Mouse (Mus musculus) hindbrain, embryonic 12.5 days (tissue): ENCODE data around the gene Ispd. TPM values are rescaled to one million over a fixed set of nuclear protein-coding genes. Genes with fewer than 3 reads are reported as not detected.

Source experiments
- ATAC-seq: fragments of 200-750 bp; cut with Nextera tagmentation; 2 replicates; pipeline ENCODE4 v1.8.0; 2017; ENCODE audit warnings: moderate TSS enrichment; ENCODE audit not compliant: low FRiP score
- H3K27ac ChIP-seq: fragments of 300-500 bp; sonication (generic); 2 replicates; pipeline ENCODE4 v1.5.1; 2016; ENCODE audit warnings: mild to moderate bottlenecking
- H3K27me3 ChIP-seq: fragments of 300-500 bp; sonication (generic); 2 replicates; pipeline ENCODE4 v1.6.1; 2016; ENCODE audit warnings: mild to moderate bottlenecking
- H3K36me3 ChIP-seq: fragments of 300-500 bp; sonication (generic); 2 replicates; pipeline ENCODE4 v1.6.1; 2016; ENCODE audit warnings: mild to moderate bottlenecking
- H3K4me1 ChIP-seq: fragments of 300-500 bp; sonication (generic); 2 replicates; pipeline ENCODE4 v1.6.1; 2016
- H3K4me2 ChIP-seq: fragments of 300-500 bp; sonication (generic); replicated peaks from 2 replicates; pipeline ENCODE4 v1.6.1; 2016; ENCODE audit warnings: mild to moderate bottlenecking
- H3K4me3 ChIP-seq: fragments of 300-500 bp; sonication (generic); 2 replicates; pipeline ENCODE4 v1.5.1; 2016; ENCODE audit warnings: mild to moderate bottlenecking
- H3K9ac ChIP-seq: fragments of 300-500 bp; sonication (generic); 2 replicates; pipeline ENCODE4 v1.6.1; 2016; ENCODE audit warnings: mild to moderate bottlenecking, moderate library complexity
- H3K9me3 ChIP-seq: fragments of 300-500 bp; sonication (generic); replicated peaks from 2 replicates; pipeline ENCODE4 v1.6.1; 2016; ENCODE audit warnings: mild to moderate bottlenecking
- WGBS: fragments of 180-500 bp; shearing (Covaris S2); methylation state at CpG from one replicate; pipeline ENCODE4 v1.1.7; 2016; 5-methylcytosine and 5-hydroxymethylcytosine counted together
- polyA plus RNA-seq: library from polyadenylated mRNA; unstranded; fragments of >200 nt; fragmentation: Nextera tagmentation; extraction: Ambion mirVana; gene quantifications from 2 replicates; pipeline ENCODE4 v1.2.1, GENCODE M21; 2016

The Ispd gene
- polyA plus RNA-seq, 1 experiment from 2014 or later: 12.4 TPM

DNA sequence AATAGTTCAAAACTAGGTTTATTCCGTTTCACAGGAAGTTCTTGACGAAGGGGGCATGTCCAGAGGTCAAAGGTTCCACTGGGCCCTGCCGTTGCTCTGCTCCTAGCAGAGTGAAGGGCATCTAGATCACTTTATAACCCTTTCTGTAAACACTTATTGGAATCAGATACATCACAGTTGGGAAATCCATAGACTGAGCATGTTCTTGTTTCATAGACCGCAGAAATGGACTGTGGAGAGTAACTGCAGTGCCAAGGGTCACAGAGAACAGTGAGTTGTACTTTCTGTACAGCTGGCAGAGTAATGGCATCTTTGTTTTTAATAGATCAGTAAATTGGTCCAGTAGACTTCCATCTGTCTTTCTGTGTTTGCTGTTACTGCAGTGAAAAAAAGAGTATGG, 94.0 kb downstream of the Ispd start:
- WGBS: 74% methylated on average over 4 of the region's 4 CpGs
- H3K4me2 ChIP-seq: no peak overlapping the region
- no peak for ATAC-seq

GRCm38 (mm10) chr12:36476476-36476875, 95.2 kb downstream of the Ispd start:
- H3K4me1 ChIP-seq: no peaks in the 10 kb centered on the region; the same call in 1 of the 2 replicates
- H3K9me3 ChIP-seq: no peaks in the 10 kb centered on the region
- no peak for ATAC-seq
- 63% methylated on average over 5 of the region's 5 CpGs for WGBS
- H3K36me3 ChIP-seq: no peaks in the 10 kb centered on the region
- H3K4me2 ChIP-seq: no peak overlapping the region
- H3K27me3 ChIP-seq: no peaks in the 10 kb centered on the region
- H3K4me3 ChIP-seq: no peak overlapping the region
- H3K27ac ChIP-seq: no peak overlapping the region
- no peak overlapping the region for H3K9ac ChIP-seq

More for the DNA sequence above, 94.0 kb downstream of the Ispd start:
- Histone ChIP-seq H3K4me1 (no peaks in the 10 kb centered on the region; the same call in 1 of the 2 replicates), H3K4me3 (no peak overlapping the region), H3K9me3 (no peaks in the 10 kb centered on the region), H3K27ac (no peak overlapping the region), H3K27me3 (no peaks in the 10 kb centered on the region), H3K36me3 (no peaks in the 10 kb centered on the region), H3K9ac (no peak overlapping the region)

GRCm38 (mm10) chr12:36477501-36477900, 96.3 kb downstream of the Ispd start:
- no peaks in the 10 kb centered on the region for H3K9me3 ChIP-seq
- no peaks in the 10 kb centered on the region for H3K36me3 ChIP-seq
- no peak overlapping the region for H3K9ac ChIP-seq
- no peak overlapping the region for H3K4me3 ChIP-seq
- WGBS: 73% methylated on average over 6 of the region's 6 CpGs
- H3K4me1 ChIP-seq: no peaks in the 10 kb centered on the region; the same call in 1 of the 2 replicates
- no peak overlapping the region for H3K4me2 ChIP-seq
- no peak overlapping the region for H3K27ac ChIP-seq
- no peak for ATAC-seq
- H3K27me3 ChIP-seq: no peaks in the 10 kb centered on the region

- H3K9me3 ChIP-seq: no peaks in the 10 kb centered on the region
- no peak for ATAC-seq
- no peaks in the 10 kb centered on the region for H3K36me3 ChIP-seq
- no peak overlapping the region for H3K9ac ChIP-seq
- no peak overlapping the region for H3K27ac ChIP-seq
- WGBS: 80% methylated on average over 3 of the region's 3 CpGs
- no peak overlapping the region for H3K4me2 ChIP-seq
- H3K27me3 ChIP-seq: no peaks in the 10 kb centered on the region
- H3K4me3 ChIP-seq: no peak overlapping the region
- no peaks in the 10 kb centered on the region; the same call in 1 of the 2 replicates for H3K4me1 ChIP-seq
Measured at GRCm38 (mm10) chr12:36477926-36478325, 96.7 kb downstream of the Ispd start.

DNA sequence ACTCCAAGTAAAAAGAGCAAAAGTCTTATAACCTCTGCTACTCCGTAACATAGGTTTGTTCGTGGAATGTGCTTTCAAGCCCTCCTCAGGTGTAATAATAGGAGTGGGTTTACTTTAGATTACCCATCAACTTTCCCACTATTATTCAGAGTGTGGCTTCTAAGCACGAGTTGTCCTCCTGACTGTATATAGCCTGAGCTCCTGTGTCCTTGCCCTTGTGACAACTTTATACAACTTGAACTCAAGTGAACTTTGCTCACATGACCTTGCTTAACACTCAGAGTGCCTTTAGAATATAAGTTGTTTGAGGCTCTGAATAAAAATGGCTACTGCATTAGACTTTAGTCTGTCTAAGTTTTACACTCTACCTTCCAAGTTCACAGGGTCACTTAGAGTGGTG, 100.5 kb downstream of the Ispd start:
- no peaks in the 10 kb centered on the region for H3K9me3 ChIP-seq
- no peak overlapping the region for H3K4me2 ChIP-seq
- no peak overlapping the region for H3K9ac ChIP-seq
- H3K27me3 ChIP-seq: no peaks in the 10 kb centered on the region
- no peak for ATAC-seq
- no peaks in the 10 kb centered on the region for H3K36me3 ChIP-seq
- no peaks in the 10 kb centered on the region for H3K4me1 ChIP-seq
- no peak overlapping the region for H3K4me3 ChIP-seq
- WGBS: 92% methylated on average over 3 of the region's 3 CpGs
- H3K27ac ChIP-seq: no peak overlapping the region

DNA sequence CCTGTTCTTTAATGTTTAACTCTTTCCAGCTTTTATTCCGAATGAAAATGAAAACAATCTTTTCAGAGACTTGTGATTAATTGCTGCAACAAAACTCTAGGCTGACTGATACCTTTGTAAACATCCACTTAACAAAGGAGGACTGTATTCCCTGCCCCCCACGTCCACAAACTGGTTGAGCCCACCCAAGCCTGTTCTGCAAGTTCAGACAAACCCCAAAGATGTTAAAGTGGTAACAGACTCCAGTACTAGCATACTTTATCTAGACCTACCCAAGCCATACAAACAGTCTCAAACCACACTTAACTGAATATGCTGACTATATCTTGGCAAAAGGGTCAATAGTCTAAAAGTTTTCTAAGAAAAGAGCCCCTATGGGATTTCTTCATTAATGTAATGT, 102.1 kb downstream of the Ispd start:
- Histone ChIP-seq H3K36me3 (no peaks in the 10 kb centered on the region), H3K4me3 (no peak overlapping the region), H3K27ac (no peak overlapping the region), H3K9me3 (no peaks in the 10 kb centered on the region), H3K9ac (no peak overlapping the region), H3K27me3 (no peaks in the 10 kb centered on the region), H3K4me2 (no peak overlapping the region), H3K4me1 (no peaks in the 10 kb centered on the region)
- WGBS: 37% methylated on average over 2 of the region's 2 CpGs
- no peak for ATAC-seq

GRCm38 (mm10) chr12:36497565-36497964, 116.3 kb downstream of the Ispd start:
- 80% methylated on average over 3 of the region's 3 CpGs for WGBS
- Histone ChIP-seq H3K36me3 (no peaks in the 10 kb centered on the region), H3K4me1 (no peaks in the 10 kb centered on the region), H3K27ac (no peak overlapping the region), H3K9ac (no peak overlapping the region), H3K27me3 (no peaks in the 10 kb centered on the region), H3K9me3 (no peaks in the 10 kb centered on the region), H3K4me2 (no peak overlapping the region), H3K4me3 (no peak overlapping the region)
- ATAC-seq: no peak

DNA sequence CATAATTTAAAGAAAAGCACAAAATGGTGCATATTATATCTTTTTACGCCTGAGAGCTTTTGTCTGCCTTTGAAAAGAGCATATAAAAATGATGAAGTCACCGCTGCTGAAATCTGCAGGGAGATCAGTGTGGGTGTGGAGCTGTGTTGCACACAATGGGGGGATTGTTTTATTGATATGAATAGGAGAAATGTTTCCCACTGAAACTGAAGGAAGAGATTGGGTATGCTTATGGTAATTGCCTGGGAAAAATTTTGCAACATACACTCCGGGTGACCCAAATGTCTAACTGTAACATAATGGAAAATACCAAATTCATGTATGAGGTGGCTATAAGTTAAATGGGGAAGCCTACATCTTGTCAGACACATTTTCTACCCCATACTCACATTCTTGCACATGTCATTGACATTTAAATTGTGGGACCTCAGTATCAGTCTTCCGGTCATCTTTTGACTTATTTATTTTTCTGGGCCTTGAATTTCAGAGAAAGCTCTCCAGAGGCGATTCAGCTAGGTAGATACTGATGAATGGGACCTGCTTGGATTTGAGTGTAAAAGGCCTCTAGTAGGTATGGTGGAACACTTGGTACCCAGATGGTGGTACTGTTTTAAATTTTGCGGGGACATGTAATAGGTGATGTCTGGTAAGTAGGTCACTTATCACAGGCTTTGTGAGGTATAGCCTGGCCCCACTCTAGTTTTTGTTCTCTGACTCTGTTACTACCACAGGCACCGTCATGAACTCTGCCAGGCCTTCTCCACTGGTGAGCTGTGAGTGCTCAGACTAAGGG, 126.1 kb downstream of the Ispd start:
- Histone ChIP-seq H3K9ac (no peak overlapping the region), H3K27me3 (no peaks in the 10 kb centered on the region), H3K27ac (peak overlapping the region; percentile 44; the same call in 1 of the 2 replicates), H3K4me1 (peaks cover 4% of the 10 kb centered on the region; the same call in 1 of the 2 replicates), H3K4me3 (no peak overlapping the region), H3K9me3 (no peaks in the 10 kb centered on the region), H3K4me2 (no peak overlapping the region), H3K36me3 (no peaks in the 10 kb centered on the region)
- 69% methylated on average over 7 of the region's 7 CpGs for WGBS
- ATAC-seq: peak; percentile 76

- WGBS: 85% methylated on average over 10 of the region's 10 CpGs
- Histone ChIP-seq H3K36me3 (no peaks in the 10 kb centered on the region), H3K27me3 (no peaks in the 10 kb centered on the region), H3K27ac (no peak overlapping the region), H3K9me3 (no peaks in the 10 kb centered on the region), H3K9ac (no peak overlapping the region), H3K4me3 (no peak overlapping the region), H3K4me2 (no peak overlapping the region), H3K4me1 (peaks cover 4% of the 10 kb centered on the region; the same call in 1 of the 2 replicates)
- no peak for ATAC-seq
Measured at GRCm38 (mm10) chr12:36509954-36510642, 128.8 kb downstream of the Ispd start.

GRCm38 (mm10) chr12:36521774-36522173, 140.5 kb downstream of the Ispd start:
- H3K27me3 ChIP-seq: no peaks in the 10 kb centered on the region
- no peak overlapping the region for H3K27ac ChIP-seq
- ATAC-seq: no peak
- no peaks in the 10 kb centered on the region for H3K4me1 ChIP-seq
- H3K4me2 ChIP-seq: no peak overlapping the region
- no peak overlapping the region for H3K4me3 ChIP-seq
- no peaks in the 10 kb centered on the region for H3K36me3 ChIP-seq
- no peaks in the 10 kb centered on the region for H3K9me3 ChIP-seq
- no peak overlapping the region for H3K9ac ChIP-seq
- 85% methylated on average over 2 of the region's 2 CpGs for WGBS

- Histone ChIP-seq H3K27me3 (no peaks in the 10 kb centered on the region), H3K27ac (no peak overlapping the region), H3K4me3 (no peak overlapping the region), H3K36me3 (no peaks in the 10 kb centered on the region), H3K9ac (no peak overlapping the region), H3K4me2 (no peak overlapping the region), H3K9me3 (no peaks in the 10 kb centered on the region), H3K4me1 (no peaks in the 10 kb centered on the region)
- WGBS: 90% methylated on average over 2 of the region's 2 CpGs
- ATAC-seq: no peak
Measured at GRCm38 (mm10) chr12:36523515-36523914, 142.3 kb downstream of the Ispd start.

DNA sequence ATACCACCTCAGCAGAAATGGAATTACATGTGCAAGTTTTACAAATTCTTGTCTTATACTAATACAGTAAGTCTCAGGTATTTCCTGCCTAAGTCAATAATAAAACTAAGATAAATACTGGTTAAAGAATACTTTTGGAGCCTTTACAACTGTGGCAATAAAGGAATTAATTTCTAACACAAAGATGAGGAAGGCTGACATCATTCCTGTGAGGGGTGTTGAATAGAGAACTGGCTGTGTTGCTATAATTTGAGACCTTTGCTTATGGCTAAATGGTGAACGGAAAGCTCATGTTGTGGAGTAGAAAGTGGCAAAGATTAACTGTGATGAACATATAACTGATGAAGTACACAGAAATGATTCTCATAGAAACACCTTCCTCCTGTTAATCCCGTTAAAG, 149.7 kb downstream of the Ispd start:
- 90% methylated on average over 2 of the region's 2 CpGs for WGBS
- Histone ChIP-seq H3K36me3 (no peaks in the 10 kb centered on the region), H3K27me3 (no peaks in the 10 kb centered on the region), H3K4me2 (no peak overlapping the region), H3K9me3 (no peaks in the 10 kb centered on the region), H3K9ac (no peak overlapping the region), H3K27ac (no peak overlapping the region), H3K4me3 (no peak overlapping the region), H3K4me1 (no peaks in the 10 kb centered on the region)
- no peak for ATAC-seq
